Mouse (Mus musculus): ENCODE measurements around the gene Fkbp5.

GRCm38 (mm10) chr17:28565181-28565580 lies 47.9 kb upstream of the Fkbp5 start:
- TF ChIP-seq POLR2A (IDR thresholded peaks at IDR 0.05; ENCODE audit: borderline replicate concordance, control insufficient read depth, low read depth, low read length) (no peak), CTCF (IDR thresholded peaks at IDR 0.05; ENCODE audit: control insufficient read depth, insufficient read depth, low read length) (no peak)
